Mouse (Mus musculus): ENCODE data around the gene Sapcd1. TPM values are rescaled to one million over a fixed set of nuclear protein-coding genes. Genes with fewer than 3 reads are reported as not detected.

The Sapcd1 gene
- polyA plus RNA-seq, 1 experiment from 2014 or later = 1.1 TPM

DNA sequence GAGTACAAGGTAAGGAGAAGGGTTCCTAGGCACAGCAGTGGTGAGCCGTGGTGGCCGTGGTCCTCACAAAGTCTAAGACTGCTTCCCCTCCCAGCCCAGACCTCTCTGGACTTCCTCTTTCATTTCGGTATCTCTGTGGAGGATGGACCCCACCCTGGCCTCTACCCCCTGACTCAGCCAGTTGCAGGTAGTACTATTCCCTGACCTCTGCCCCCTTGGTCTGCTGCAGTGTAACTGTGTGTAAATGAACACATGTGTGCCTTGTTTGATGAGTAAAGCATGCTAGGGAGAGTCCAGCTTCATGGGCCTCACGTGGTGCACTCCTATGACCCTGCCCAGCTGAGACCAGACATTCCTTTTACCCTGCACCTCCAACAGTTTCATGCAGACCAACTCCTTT, 4.1 kb downstream of the Sapcd1 start:
- H3K4me2 ChIP-seq (ENCODE audit: low read length) = no peak overlapping the region
- no peaks in the 10 kb centered on the region for H3K9me3 ChIP-seq (replicated peaks; ENCODE audit: control insufficient read depth, low read length, poor library complexity, severe bottlenecking)
- H3K4me1 ChIP-seq (ENCODE audit: control insufficient read depth, insufficient read depth, low read length) = no peaks in the 10 kb centered on the region; the same call in 1 of the 2 replicates
- no peak for ATAC-seq
- H3K27ac ChIP-seq (ENCODE audit: low read length) = no peak overlapping the region
- no peaks in the 10 kb centered on the region for H3K36me3 ChIP-seq (ENCODE audit: control insufficient read depth, insufficient read depth, low read length)
- no peaks in the 10 kb centered on the region for H3K27me3 ChIP-seq (ENCODE audit: control insufficient read depth, insufficient read depth, low read depth, low read length)
- no peak overlapping the region for H3K9ac ChIP-seq (ENCODE audit: low read depth, low read length)
- no peak overlapping the region for H3K4me3 ChIP-seq (ENCODE audit: low read depth, low read length)
- WGBS = 84% methylated on average over 4 of the region's 4 CpGs

DNA sequence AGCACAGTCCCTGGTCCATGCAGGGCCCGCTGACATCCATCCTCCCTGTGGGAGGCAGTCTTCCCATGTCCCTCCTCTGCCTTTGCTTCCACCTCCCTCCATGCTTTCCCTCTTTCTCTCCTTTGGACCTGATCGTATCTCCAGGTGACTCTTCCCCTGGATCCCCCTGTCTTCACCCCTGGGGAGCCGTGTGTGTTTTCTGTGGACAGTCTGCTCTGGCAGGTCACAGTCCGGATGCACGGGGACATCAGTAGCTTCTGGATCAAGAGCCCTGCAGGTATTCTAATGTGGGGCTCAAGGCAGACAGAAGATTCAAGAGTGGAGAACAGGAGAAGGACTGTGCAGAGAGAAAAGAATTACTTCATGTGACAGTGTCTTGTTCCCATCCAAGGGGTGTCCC, 4.6 kb downstream of the Sapcd1 start:
- Histone ChIP-seq H3K4me2 (ENCODE audit: low read length) (no peak overlapping the region), H3K9ac (ENCODE audit: low read depth, low read length) (no peak overlapping the region), H3K4me3 (ENCODE audit: low read depth, low read length) (no peak overlapping the region), H3K4me1 (ENCODE audit: control insufficient read depth, insufficient read depth, low read length) (no peaks in the 10 kb centered on the region; the same call in 1 of the 2 replicates), H3K27me3 (ENCODE audit: control insufficient read depth, insufficient read depth, low read depth, low read length) (no peaks in the 10 kb centered on the region), H3K27ac (ENCODE audit: low read length) (no peak overlapping the region), H3K36me3 (ENCODE audit: control insufficient read depth, insufficient read depth, low read length) (no peaks in the 10 kb centered on the region), H3K9me3 (replicated peaks; ENCODE audit: control insufficient read depth, low read length, poor library complexity, severe bottlenecking) (no peaks in the 10 kb centered on the region)
- ATAC-seq = no peak
- 82% methylated on average over 5 of the region's 5 CpGs for WGBS

GRCm38 (mm10) chr17:35022541-35023060, 5.2 kb downstream of the Sapcd1 start:
- no peaks in the 10 kb centered on the region for H3K9me3 ChIP-seq (replicated peaks; ENCODE audit: control insufficient read depth, low read length, poor library complexity, severe bottlenecking)
- H3K4me2 ChIP-seq (ENCODE audit: low read length) = no peak overlapping the region
- no peaks in the 10 kb centered on the region for H3K27me3 ChIP-seq (ENCODE audit: control insufficient read depth, insufficient read depth, low read depth, low read length)
- no peak overlapping the region for H3K27ac ChIP-seq (ENCODE audit: low read length)
- H3K36me3 ChIP-seq (ENCODE audit: control insufficient read depth, insufficient read depth, low read length) = no peaks in the 10 kb centered on the region
- no peaks in the 10 kb centered on the region; the same call in 1 of the 2 replicates for H3K4me1 ChIP-seq (ENCODE audit: control insufficient read depth, insufficient read depth, low read length)
- no peak overlapping the region for H3K9ac ChIP-seq (ENCODE audit: low read depth, low read length)
- 96% methylated on average over 8 of the region's 8 CpGs for WGBS
- no peak overlapping the region for H3K4me3 ChIP-seq (ENCODE audit: low read depth, low read length)
- ATAC-seq = no peak

DNA sequence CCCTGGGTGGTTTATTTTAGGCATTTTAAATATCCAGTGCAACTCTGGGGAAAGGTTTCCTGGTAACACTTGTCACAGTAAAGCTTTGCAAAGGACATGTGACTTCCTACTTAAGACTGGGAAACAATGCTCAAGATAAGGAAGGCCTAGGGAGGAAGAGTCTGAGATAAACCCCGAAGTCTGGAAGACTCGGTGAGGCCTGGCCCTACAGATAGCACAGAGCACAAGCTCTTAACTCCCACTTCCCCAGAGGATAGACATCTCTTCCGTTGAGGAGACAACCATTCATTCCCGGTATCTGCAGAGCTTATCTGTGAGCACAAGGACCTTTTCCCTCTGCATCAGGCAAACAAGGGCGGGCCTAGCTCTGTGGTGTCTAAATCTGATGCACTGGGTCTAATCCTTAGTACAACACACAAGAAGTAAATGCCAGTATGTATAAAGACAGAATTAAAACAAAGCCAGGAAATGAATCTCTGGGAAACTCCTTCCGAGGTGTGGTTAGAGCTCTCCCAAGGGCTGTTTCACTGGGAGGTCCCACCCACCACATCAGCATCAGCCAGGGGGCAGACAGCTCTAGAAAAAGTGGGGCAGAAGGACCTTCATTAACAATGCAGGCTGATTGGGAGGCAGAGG, 5.9 kb downstream of the Sapcd1 start:
- 51% methylated on average over 6 of the region's 6 CpGs for WGBS
- Histone ChIP-seq H3K27ac (ENCODE audit: low read length) (no peak overlapping the region), H3K4me3 (ENCODE audit: low read depth, low read length) (no peak overlapping the region), H3K9me3 (replicated peaks; ENCODE audit: control insufficient read depth, low read length, poor library complexity, severe bottlenecking) (no peaks in the 10 kb centered on the region), H3K36me3 (ENCODE audit: control insufficient read depth, insufficient read depth, low read length) (no peaks in the 10 kb centered on the region), H3K4me1 (ENCODE audit: control insufficient read depth, insufficient read depth, low read length) (no peaks in the 10 kb centered on the region; the same call in 1 of the 2 replicates), H3K27me3 (ENCODE audit: control insufficient read depth, insufficient read depth, low read depth, low read length) (no peaks in the 10 kb centered on the region), H3K9ac (ENCODE audit: low read depth, low read length) (no peak overlapping the region), H3K4me2 (ENCODE audit: low read length) (no peak overlapping the region)
- no peak for ATAC-seq

- WGBS = 3% methylated on average over 17 of the region's 17 CpGs
- Histone ChIP-seq H3K4me2 (ENCODE audit: low read length) (no peak overlapping the region), H3K4me3 (ENCODE audit: low read depth, low read length) (no peak overlapping the region), H3K27me3 (ENCODE audit: control insufficient read depth, insufficient read depth, low read depth, low read length) (no peaks in the 10 kb centered on the region), H3K9me3 (replicated peaks; ENCODE audit: control insufficient read depth, low read length, poor library complexity, severe bottlenecking) (no peaks in the 10 kb centered on the region), H3K27ac (ENCODE audit: low read length) (no peak overlapping the region), H3K36me3 (ENCODE audit: control insufficient read depth, insufficient read depth, low read length) (peaks cover 3% of the 10 kb centered on the region; the same call in 1 of the 2 replicates), H3K9ac (ENCODE audit: low read depth, low read length) (no peak overlapping the region), H3K4me1 (ENCODE audit: control insufficient read depth, insufficient read depth, low read length) (no peaks in the 10 kb centered on the region; the same call in 1 of the 2 replicates)
- no peak for ATAC-seq
These were observed 6.5 kb downstream of the Sapcd1 start for GRCm38 (mm10) chr17:35021163-35021808.

GRCm38 (mm10) chr17:35020551-35020950, 7.3 kb downstream of the Sapcd1 start:
- Histone ChIP-seq H3K9ac (ENCODE audit: low read depth, low read length) (no peak overlapping the region), H3K4me2 (ENCODE audit: low read length) (no peak overlapping the region), H3K4me1 (ENCODE audit: control insufficient read depth, insufficient read depth, low read length) (no peaks in the 10 kb centered on the region; the same call in 1 of the 2 replicates), H3K9me3 (replicated peaks; ENCODE audit: control insufficient read depth, low read length, poor library complexity, severe bottlenecking) (no peaks in the 10 kb centered on the region), H3K27ac (ENCODE audit: low read length) (no peak overlapping the region), H3K36me3 (ENCODE audit: control insufficient read depth, insufficient read depth, low read length) (peaks cover 5% of the 10 kb centered on the region), H3K4me3 (ENCODE audit: low read depth, low read length) (no peak overlapping the region), H3K27me3 (ENCODE audit: control insufficient read depth, insufficient read depth, low read depth, low read length) (no peaks in the 10 kb centered on the region)
- WGBS = 83% methylated on average over 8 of the region's 8 CpGs
- ATAC-seq = no peak

DNA sequence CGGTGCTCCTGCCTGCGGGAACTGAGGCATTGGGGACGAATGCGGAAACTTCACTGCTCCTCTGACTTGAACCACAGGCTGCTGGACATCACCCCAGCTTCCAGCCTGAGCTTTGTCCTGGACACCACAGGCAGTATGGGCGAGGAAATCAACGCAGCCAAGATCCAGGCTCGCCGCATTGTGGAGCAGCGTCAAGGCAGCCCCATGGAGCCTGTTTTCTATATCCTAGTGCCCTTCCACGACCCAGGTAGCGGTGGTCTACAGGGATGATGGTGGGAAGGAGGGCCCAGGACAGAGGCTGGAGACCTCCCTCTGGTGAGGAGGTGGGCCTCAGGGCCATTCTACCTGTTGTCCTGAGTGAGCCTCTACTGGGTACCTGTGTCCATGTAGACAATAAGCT, 7.9 kb downstream of the Sapcd1 start:
- Histone ChIP-seq H3K4me3 (ENCODE audit: low read depth, low read length) (no peak overlapping the region), H3K4me2 (ENCODE audit: low read length) (no peak overlapping the region), H3K4me1 (ENCODE audit: control insufficient read depth, insufficient read depth, low read length) (no peaks in the 10 kb centered on the region; the same call in 1 of the 2 replicates), H3K27me3 (ENCODE audit: control insufficient read depth, insufficient read depth, low read depth, low read length) (no peaks in the 10 kb centered on the region), H3K36me3 (ENCODE audit: control insufficient read depth, insufficient read depth, low read length) (peaks cover 9% of the 10 kb centered on the region), H3K9me3 (replicated peaks; ENCODE audit: control insufficient read depth, low read length, poor library complexity, severe bottlenecking) (no peaks in the 10 kb centered on the region), H3K27ac (ENCODE audit: low read length) (no peak overlapping the region), H3K9ac (ENCODE audit: low read depth, low read length) (no peak overlapping the region)
- ATAC-seq = no peak
- 73% methylated on average over 11 of the region's 11 CpGs for WGBS

DNA sequence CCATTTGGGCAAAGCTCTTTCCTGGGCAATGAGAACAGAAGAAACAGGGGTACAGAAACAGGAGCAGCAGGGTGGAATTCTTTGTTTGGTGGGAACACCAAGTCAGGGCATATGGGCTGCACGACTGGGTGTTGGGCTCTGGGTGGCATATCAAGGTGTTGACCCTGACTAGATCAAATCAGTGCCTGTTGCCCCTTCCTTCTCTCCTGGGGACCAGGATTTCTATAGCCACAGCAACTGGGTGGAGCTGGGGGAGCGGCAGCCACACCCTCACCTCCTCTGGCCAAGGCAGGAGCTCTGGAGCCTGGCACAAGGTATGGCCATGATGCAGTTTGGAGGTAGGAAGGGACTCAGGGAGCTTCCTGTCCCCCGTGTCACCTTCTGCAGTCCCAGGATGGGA, 9.6 kb downstream of the Sapcd1 start:
- WGBS = 85% methylated on average over 3 of the region's 3 CpGs
- no peak for ATAC-seq
- Histone ChIP-seq H3K9ac (ENCODE audit: low read depth, low read length) (no peak overlapping the region), H3K4me1 (ENCODE audit: control insufficient read depth, insufficient read depth, low read length) (no peaks in the 10 kb centered on the region; the same call in 1 of the 2 replicates), H3K27me3 (ENCODE audit: control insufficient read depth, insufficient read depth, low read depth, low read length) (no peaks in the 10 kb centered on the region), H3K4me3 (ENCODE audit: low read depth, low read length) (no peak overlapping the region), H3K4me2 (ENCODE audit: low read length) (no peak overlapping the region), H3K36me3 (ENCODE audit: control insufficient read depth, insufficient read depth, low read length) (peaks cover 26% of the 10 kb centered on the region), H3K9me3 (replicated peaks; ENCODE audit: control insufficient read depth, low read length, poor library complexity, severe bottlenecking) (no peaks in the 10 kb centered on the region), H3K27ac (ENCODE audit: low read length) (no peak overlapping the region)

GRCm38 (mm10) chr17:35017706-35018030, 10.1 kb downstream of the Sapcd1 start:
- Histone ChIP-seq H3K9ac (ENCODE audit: low read depth, low read length) (no peak overlapping the region), H3K27ac (ENCODE audit: low read length) (no peak overlapping the region), H3K4me3 (ENCODE audit: low read depth, low read length) (no peak overlapping the region), H3K4me2 (ENCODE audit: low read length) (no peak overlapping the region), H3K36me3 (ENCODE audit: control insufficient read depth, insufficient read depth, low read length) (peaks cover 29% of the 10 kb centered on the region), H3K9me3 (replicated peaks; ENCODE audit: control insufficient read depth, low read length, poor library complexity, severe bottlenecking) (no peaks in the 10 kb centered on the region), H3K4me1 (ENCODE audit: control insufficient read depth, insufficient read depth, low read length) (no peaks in the 10 kb centered on the region; the same call in 1 of the 2 replicates), H3K27me3 (ENCODE audit: control insufficient read depth, insufficient read depth, low read depth, low read length) (no peaks in the 10 kb centered on the region)
- ATAC-seq = no peak
- WGBS = 74% methylated on average over 14 of the region's 14 CpGs

Measured in midbrain, embryonic 16.5 days (tissue).